Mouse (Mus musculus) lung, adult 2 months (tissue): ENCODE data around the gene Gdf3.
"Not testable (repeated sequence)": the region's sequence is repeated elsewhere in the genome, so short reads cannot be mapped to it uniquely, and the experiment has no call there.

Source experiments
- CTCF ChIP-seq: fragments of 200-500 bp; IDR thresholded peaks from 2 replicates; pipeline ENCODE4 v1.5.1; 2011; ENCODE audit warnings: mild to moderate bottlenecking, low read length, control low read depth; ENCODE audit not compliant: insufficient read depth
- POLR2A ChIP-seq: fragments of 200-500 bp; IDR thresholded peaks from 2 replicates; pipeline ENCODE4 v1.6.1; 2011; ENCODE audit warnings: low read depth, mild to moderate bottlenecking, control low read depth, low read length, borderline replicate concordance; ENCODE audit errors: extremely low read depth

DNA sequence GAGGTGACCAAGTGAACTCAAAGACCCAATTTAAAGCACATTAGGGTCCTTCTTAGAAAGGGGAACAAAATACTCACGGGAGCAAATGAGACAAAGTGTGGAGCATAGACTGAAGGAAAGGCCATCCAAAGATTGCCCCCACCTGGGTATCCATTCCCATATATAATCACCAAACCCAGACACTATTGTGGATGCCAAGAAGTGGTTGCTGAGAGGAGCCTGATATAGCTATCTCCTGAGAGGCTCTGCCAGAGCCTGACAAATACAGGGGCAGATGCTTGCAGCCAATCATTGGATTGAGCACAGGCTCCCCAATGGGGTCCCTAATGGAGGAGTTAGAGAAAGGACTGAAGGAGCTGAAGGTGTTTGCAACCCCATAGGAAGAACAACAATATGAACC, 34.9 kb downstream of the Gdf3 start:
- TF ChIP-seq CTCF, POLR2A: not testable (repeated sequence)
